Mouse (Mus musculus) heart, embryonic 13.5 days (tissue): ENCODE measurements around the gene Ogfod2. TPM values are rescaled to one million over a fixed set of nuclear protein-coding genes. Genes with fewer than 3 reads are reported as not detected.

Experiments used
- ATAC-seq: fragments of 200-750 bp; cut with Nextera tagmentation; 2 replicates; pipeline ENCODE4 v1.8.0; 2017; ENCODE audit warnings: moderate TSS enrichment; ENCODE audit not compliant: insufficient number of reproducible peaks, low FRiP score, low TSS enrichment; ENCODE audit errors: extremely low read depth
- H3K27ac ChIP-seq: fragments of 300-500 bp; sonication (generic); replicated peaks from 2 replicates; pipeline ENCODE4 v1.5.1; 2015; ENCODE audit warnings: moderate library complexity, mild to moderate bottlenecking, inconsistent platforms
- H3K27me3 ChIP-seq: fragments of 300-500 bp; sonication (generic); replicated peaks from 2 replicates; pipeline ENCODE4 v1.6.1; 2015; ENCODE audit warnings: mild to moderate bottlenecking, inconsistent platforms
- H3K36me3 ChIP-seq: fragments of 300-500 bp; sonication (generic); 2 replicates; pipeline ENCODE4 v1.6.1; 2015; ENCODE audit warnings: mild to moderate bottlenecking, inconsistent platforms
- H3K4me1 ChIP-seq: fragments of 300-500 bp; sonication (generic); 2 replicates; pipeline ENCODE4 v1.6.1; 2015; ENCODE audit warnings: inconsistent platforms
- H3K4me2 ChIP-seq: fragments of 300-500 bp; sonication (generic); 2 replicates; pipeline ENCODE4 v1.6.1; 2015; ENCODE audit warnings: inconsistent platforms, mild to moderate bottlenecking, moderate library complexity
- H3K4me3 ChIP-seq: fragments of 300-500 bp; sonication (generic); 2 replicates; pipeline ENCODE4 v1.5.1; 2015; ENCODE audit warnings: moderate library complexity, mild to moderate bottlenecking, inconsistent platforms
- H3K9ac ChIP-seq: fragments of 300-500 bp; sonication (generic); 2 replicates; pipeline ENCODE4 v1.6.1; 2015; ENCODE audit warnings: inconsistent platforms, mild to moderate bottlenecking, moderate library complexity
- H3K9me3 ChIP-seq: fragments of 300-500 bp; sonication (generic); 2 replicates; pipeline ENCODE4 v1.6.1; 2016; ENCODE audit warnings: inconsistent platforms
- WGBS: fragments of 180-500 bp; shearing (Covaris S2); methylation state at CpG from one replicate; pipeline ENCODE4 v1.1.7; 2015; ENCODE audit warnings: mixed read lengths; 5-methylcytosine and 5-hydroxymethylcytosine counted together
- polyA plus RNA-seq: library from polyadenylated mRNA; unstranded; fragments of >200 nt; fragmentation: Nextera tagmentation; extraction: Ambion mirVana; gene quantifications from 2 replicates; pipeline ENCODE4 v1.2.1, GENCODE M21; 2015

The Ogfod2 gene
- polyA plus RNA-seq, 1 experiment from 2014 or later: 18.3 TPM

DNA sequence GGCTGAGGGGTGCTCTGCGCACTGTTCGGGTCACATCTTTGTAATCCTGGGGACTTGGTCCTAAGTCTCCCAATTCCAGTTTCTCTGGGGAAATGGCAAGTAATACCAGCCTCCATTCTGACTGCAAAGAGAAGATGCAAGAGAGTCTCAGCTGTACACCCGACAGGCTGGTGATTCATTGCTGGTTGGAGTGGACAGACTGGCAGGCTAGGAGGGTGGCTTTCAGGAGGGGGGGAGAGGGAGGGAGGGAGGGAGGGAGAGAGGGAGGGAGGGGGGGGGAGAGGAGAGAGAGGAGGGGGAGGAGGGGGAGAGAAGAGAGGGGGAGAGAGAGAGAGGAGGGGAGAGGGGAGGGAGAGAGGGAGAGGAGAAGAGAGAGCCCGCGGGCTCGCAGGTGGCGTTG is 3.4 kb downstream of the Ogfod2 start:
- peaks cover 46% of the 10 kb centered on the region for H3K36me3 ChIP-seq
- H3K9ac ChIP-seq: peak overlapping the region; percentile 98
- no peaks in the 10 kb centered on the region for H3K9me3 ChIP-seq
- peaks cover 42% of the 10 kb centered on the region for H3K4me1 ChIP-seq
- peak overlapping the region; percentile 95 for H3K4me3 ChIP-seq
- no peaks in the 10 kb centered on the region for H3K27me3 ChIP-seq
- no peak for ATAC-seq
- WGBS: 21% methylated on average over 7 of the region's 7 CpGs
- peak overlapping the region; percentile 99 for H3K4me2 ChIP-seq
- H3K27ac ChIP-seq: peak overlapping the region; percentile 87

GRCm38 (mm10) chr5:124115990-124116845 is 4.1 kb downstream of the Ogfod2 start, which contains the start of gene Arl6ip4:
Gene Arl6ip4 (plus strand): TSS chr5:124116089.
- H3K4me3 ChIP-seq: peak within 1 kb of the TSS; percentile 95
- peak within 1 kb of the TSS; percentile 99 for H3K4me2 ChIP-seq
- under 1% methylated on average over 64 of the region's 64 CpGs for WGBS
- ATAC-seq: no peak
- H3K27ac ChIP-seq: peak within 1 kb of the TSS; percentile 87
- H3K4me1 ChIP-seq: peaks cover 37% of the 10 kb centered on the region
- peaks cover 53% of the 10 kb centered on the region for H3K36me3 ChIP-seq
- no peaks in the 10 kb centered on the region for H3K27me3 ChIP-seq
- no peaks in the 10 kb centered on the region for H3K9me3 ChIP-seq
- H3K9ac ChIP-seq: peak within 1 kb of the TSS; percentile 98

DNA sequence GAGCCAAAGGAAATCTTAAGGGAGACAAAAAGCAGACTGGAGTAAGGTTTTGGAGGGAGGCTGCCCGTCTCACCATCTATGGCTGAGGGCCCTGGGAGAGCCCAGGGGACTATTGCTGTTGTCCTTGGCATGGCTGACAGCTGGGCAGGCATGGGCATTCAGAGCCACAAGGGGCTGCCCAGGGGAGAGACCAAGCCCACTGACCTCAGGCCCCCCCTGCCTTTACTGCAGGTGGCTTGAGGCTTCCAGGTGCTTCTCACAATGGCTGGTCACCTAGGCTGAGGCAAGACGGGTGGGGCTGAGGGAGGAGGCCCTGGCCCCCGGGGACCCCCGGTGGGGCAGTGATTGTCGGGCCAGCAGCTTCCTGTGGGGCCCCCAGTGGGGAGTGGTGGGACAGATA is 7.1 kb downstream of the Ogfod2 start:
- 66% methylated on average over 5 of the region's 5 CpGs for WGBS
- Histone ChIP-seq H3K4me3 (no peak overlapping the region), H3K9ac (no peak overlapping the region), H3K27me3 (no peaks in the 10 kb centered on the region), H3K36me3 (peaks cover 78% of the 10 kb centered on the region), H3K9me3 (no peaks in the 10 kb centered on the region), H3K4me2 (no peak overlapping the region), H3K27ac (no peak overlapping the region), H3K4me1 (peaks cover 23% of the 10 kb centered on the region)
- no peak for ATAC-seq

GRCm38 (mm10) chr5:124122357-124122756 is 10.3 kb downstream of the Ogfod2 start:
- peaks cover 99% of the 10 kb centered on the region for H3K36me3 ChIP-seq
- H3K4me1 ChIP-seq: peaks cover 2% of the 10 kb centered on the region
- 89% methylated on average over 18 of the region's 18 CpGs for WGBS
- H3K27ac ChIP-seq: no peak overlapping the region
- H3K4me3 ChIP-seq: no peak overlapping the region
- H3K9ac ChIP-seq: no peak overlapping the region
- no peaks in the 10 kb centered on the region for H3K9me3 ChIP-seq
- no peak for ATAC-seq
- H3K27me3 ChIP-seq: no peaks in the 10 kb centered on the region
- H3K4me2 ChIP-seq: no peak overlapping the region

DNA sequence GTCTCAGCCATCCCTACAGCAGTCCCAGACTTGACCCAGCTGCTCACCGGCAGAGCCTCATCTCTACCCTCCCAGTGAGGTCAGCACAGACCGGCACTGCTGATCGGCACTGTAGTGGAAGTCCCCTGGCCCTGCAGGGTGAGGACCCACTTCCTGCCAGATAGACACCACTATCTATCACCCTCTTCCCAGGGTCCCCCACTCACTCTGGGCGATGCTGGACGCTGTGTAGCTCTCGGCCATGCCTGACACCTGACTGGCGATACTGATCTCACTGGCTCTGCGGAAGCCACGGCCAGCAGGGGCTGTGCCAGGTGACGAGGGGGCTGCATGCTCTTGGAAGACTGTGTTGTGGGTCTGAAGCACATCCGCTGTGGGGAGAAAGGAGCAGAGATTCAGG is 13.0 kb downstream of the Ogfod2 start:
- Histone ChIP-seq H3K4me2 (no peak overlapping the region), H3K27ac (no peak overlapping the region), H3K4me1 (no peaks in the 10 kb centered on the region), H3K36me3 (peaks cover 99% of the 10 kb centered on the region), H3K4me3 (no peak overlapping the region), H3K9me3 (no peaks in the 10 kb centered on the region), H3K9ac (no peak overlapping the region), H3K27me3 (no peaks in the 10 kb centered on the region)
- 81% methylated on average over 11 of the region's 11 CpGs for WGBS
- no peak for ATAC-seq

DNA sequence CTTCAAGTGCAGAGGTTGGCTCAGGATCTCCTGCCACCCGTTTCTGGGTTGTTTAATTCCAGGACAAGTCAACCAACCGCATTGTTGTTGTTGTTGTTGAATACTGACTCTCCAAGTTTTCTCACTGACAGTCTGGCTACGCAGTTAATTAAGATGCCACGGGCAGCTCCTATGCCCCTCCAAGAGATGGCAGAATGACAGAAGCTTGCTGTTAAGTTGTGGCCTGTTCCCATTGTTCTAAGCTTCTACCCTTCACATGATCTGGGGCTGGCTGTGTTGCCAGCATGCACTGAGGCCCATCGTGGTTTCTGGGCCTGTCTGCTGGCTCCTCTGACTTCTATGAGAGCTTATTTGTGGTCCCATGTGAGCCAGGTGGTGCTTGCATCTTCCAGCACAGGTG is 22.2 kb downstream of the Ogfod2 start:
- 82% methylated on average over 5 of the region's 5 CpGs for WGBS
- Histone ChIP-seq H3K36me3 (peaks cover 98% of the 10 kb centered on the region), H3K27me3 (no peaks in the 10 kb centered on the region), H3K4me3 (no peak overlapping the region), H3K4me1 (peaks cover 12% of the 10 kb centered on the region), H3K9ac (no peak overlapping the region), H3K27ac (no peak overlapping the region), H3K9me3 (no peaks in the 10 kb centered on the region), H3K4me2 (no peak overlapping the region)
- no peak for ATAC-seq

- H3K27me3 ChIP-seq: no peaks in the 10 kb centered on the region
- ATAC-seq: no peak
- WGBS: 64% methylated on average over 7 of the region's 7 CpGs
- H3K4me1 ChIP-seq: peaks cover 12% of the 10 kb centered on the region
- H3K4me3 ChIP-seq: no peak overlapping the region
- no peak overlapping the region for H3K9ac ChIP-seq
- no peaks in the 10 kb centered on the region for H3K9me3 ChIP-seq
- H3K36me3 ChIP-seq: peaks cover 97% of the 10 kb centered on the region
- H3K27ac ChIP-seq: 0 out of 2 replicates have a peak overlapping the region, but pooled peaks have one; percentile 3
- H3K4me2 ChIP-seq: no peak overlapping the region
These were observed 26.0 kb downstream of the Ogfod2 start for GRCm38 (mm10) chr5:124138066-124138465.

DNA sequence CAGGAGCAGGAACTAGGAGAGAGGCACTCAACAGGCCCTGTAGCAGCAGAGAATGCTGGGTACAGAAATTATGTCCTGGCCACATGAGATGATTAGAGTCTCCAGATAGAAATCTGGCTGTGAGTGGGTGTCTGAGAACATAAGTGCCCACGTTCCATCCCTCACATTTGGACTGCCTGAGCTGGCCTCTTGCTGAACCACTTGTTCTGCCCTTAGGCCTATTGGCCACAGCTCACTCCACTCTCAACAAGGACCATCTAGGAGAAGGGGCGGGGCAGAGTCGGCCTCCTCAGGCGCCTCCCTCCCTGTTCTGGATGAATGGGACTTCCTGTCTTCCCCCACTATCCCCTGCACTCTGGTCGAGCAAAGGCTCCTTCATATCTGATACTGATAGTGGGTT is 36.9 kb downstream of the Ogfod2 start:
- peaks cover 17% of the 10 kb centered on the region for H3K4me1 ChIP-seq
- H3K4me2 ChIP-seq: no peak overlapping the region
- no peaks in the 10 kb centered on the region for H3K27me3 ChIP-seq
- no peaks in the 10 kb centered on the region for H3K9me3 ChIP-seq
- no peak overlapping the region for H3K27ac ChIP-seq
- no peak for ATAC-seq
- peaks cover 48% of the 10 kb centered on the region for H3K36me3 ChIP-seq
- H3K9ac ChIP-seq: no peak overlapping the region
- H3K4me3 ChIP-seq: no peak overlapping the region
- WGBS: 55% methylated on average over 5 of the region's 5 CpGs

DNA sequence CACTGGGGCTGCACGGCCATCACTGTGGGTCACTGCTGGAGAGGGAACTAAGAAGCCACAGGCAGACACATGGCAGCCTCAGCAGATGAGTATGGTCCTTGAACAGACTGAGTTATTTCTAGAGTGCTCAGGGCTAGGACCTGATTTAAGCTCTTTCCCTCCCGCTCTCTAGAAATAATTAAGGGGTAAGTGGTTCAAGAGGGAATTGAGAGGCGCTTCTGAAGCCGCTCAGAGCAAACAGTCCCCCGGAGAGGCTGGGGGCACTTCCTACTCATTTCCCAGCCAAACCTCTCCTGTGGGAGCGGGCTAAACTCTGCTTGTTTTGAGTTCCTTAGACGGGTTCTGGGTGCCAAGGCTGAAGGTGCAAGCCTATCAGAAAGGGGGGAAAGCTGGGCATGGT is 38.8 kb downstream of the Ogfod2 start:
- H3K9me3 ChIP-seq: no peaks in the 10 kb centered on the region
- H3K27ac ChIP-seq: no peak overlapping the region
- no peak overlapping the region for H3K9ac ChIP-seq
- H3K4me2 ChIP-seq: no peak overlapping the region
- ATAC-seq: no peak
- H3K36me3 ChIP-seq: peaks cover 35% of the 10 kb centered on the region
- 65% methylated on average over 7 of the region's 7 CpGs for WGBS
- no peak overlapping the region for H3K4me3 ChIP-seq
- peaks cover 19% of the 10 kb centered on the region for H3K4me1 ChIP-seq
- H3K27me3 ChIP-seq: no peaks in the 10 kb centered on the region

- WGBS: 78% methylated on average over 4 of the region's 4 CpGs
- no peak overlapping the region for H3K4me2 ChIP-seq
- no peaks in the 10 kb centered on the region for H3K27me3 ChIP-seq
- peaks cover 21% of the 10 kb centered on the region for H3K4me1 ChIP-seq
- ATAC-seq: no peak
- peaks cover 28% of the 10 kb centered on the region for H3K36me3 ChIP-seq
- no peak overlapping the region for H3K4me3 ChIP-seq
- H3K9ac ChIP-seq: no peak overlapping the region
- H3K9me3 ChIP-seq: no peaks in the 10 kb centered on the region
- no peak overlapping the region for H3K27ac ChIP-seq
These were observed 40.6 kb downstream of the Ogfod2 start for GRCm38 (mm10) chr5:124152734-124153133.

- ATAC-seq: no peak
- 44% methylated on average over 5 of the region's 5 CpGs for WGBS
These were observed 43.8 kb downstream of the Ogfod2 start for GRCm38 (mm10) chr5:124155943-124156342.

GRCm38 (mm10) chr5:124158305-124158704 is 46.2 kb downstream of the Ogfod2 start:
- peak overlapping the region; percentile 55 for H3K27ac ChIP-seq
- H3K9me3 ChIP-seq: no peaks in the 10 kb centered on the region
- H3K9ac ChIP-seq: peak overlapping the region; percentile 29; the same call in 1 of the 2 replicates
- no peaks in the 10 kb centered on the region for H3K27me3 ChIP-seq
- no peaks in the 10 kb centered on the region for H3K36me3 ChIP-seq
- peaks cover 74% of the 10 kb centered on the region for H3K4me1 ChIP-seq
- no peak for ATAC-seq
- no peak overlapping the region for H3K4me2 ChIP-seq
- H3K4me3 ChIP-seq: no peak overlapping the region
- 39% methylated on average over 4 of the region's 4 CpGs for WGBS

More at GRCm38 (mm10) chr5:124155943-124156342, 43.8 kb downstream of the Ogfod2 start:
- Histone ChIP-seq H3K9ac (no peak overlapping the region), H3K27me3 (no peaks in the 10 kb centered on the region), H3K9me3 (no peaks in the 10 kb centered on the region), H3K27ac (no peak overlapping the region), H3K36me3 (peaks cover 15% of the 10 kb centered on the region), H3K4me1 (peaks cover 52% of the 10 kb centered on the region), H3K4me2 (no peak overlapping the region), H3K4me3 (no peak overlapping the region)
